Mouse (Mus musculus): ENCODE measurements around the gene Klf9. TPM values are rescaled to one million over a fixed set of nuclear protein-coding genes. Genes with fewer than 3 reads are reported as not detected.

Gene Klf9
- polyA plus RNA-seq, 1 experiment = 9.8 TPM

DNA sequence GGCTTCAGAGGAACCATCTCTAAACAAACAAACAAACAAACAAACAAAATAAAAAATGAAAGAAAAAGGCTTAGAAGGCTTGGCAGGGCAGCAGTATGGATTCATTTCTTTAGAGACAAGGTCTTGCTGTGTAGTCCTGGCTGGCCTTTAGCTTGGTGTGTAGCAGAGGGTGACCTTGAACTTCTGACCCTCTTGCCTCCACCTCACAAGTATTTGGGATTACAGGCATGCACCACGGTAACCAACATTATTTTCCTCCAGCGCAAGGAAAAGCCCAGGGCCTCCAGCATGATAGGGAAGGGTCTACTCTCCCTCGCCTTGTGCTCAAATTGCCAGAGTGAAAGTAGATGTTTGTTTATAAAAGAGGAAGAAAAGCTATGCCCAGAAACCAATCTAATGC, 34.1 kb downstream of the Klf9 start:
- Histone ChIP-seq H3K4me1 (ENCODE audit: control insufficient read depth, insufficient read depth, low read length) (no peaks in the 10 kb centered on the region), H3K4me3 (replicated peaks; ENCODE audit: control insufficient read depth, low read depth, low read length) (no peak overlapping the region), H3K27ac (ENCODE audit: control insufficient read depth, insufficient read depth, low read depth, low read length, poor library complexity) (no peak overlapping the region)
- 84% methylated on average over 3 of the region's 3 CpGs for WGBS
- TF ChIP-seq CTCF (IDR thresholded peaks at IDR 0.05; ENCODE audit: control insufficient read depth, insufficient read depth, low read length) = no peak
- TF ChIP-seq POLR2A (IDR thresholded peaks at IDR 0.05; ENCODE audit: borderline replicate concordance, control insufficient read depth, low read depth, low read length) = no peak

- TF ChIP-seq CTCF (IDR thresholded peaks at IDR 0.05; ENCODE audit: control insufficient read depth, insufficient read depth, low read length) = no peak
- TF ChIP-seq POLR2A (IDR thresholded peaks at IDR 0.05; ENCODE audit: borderline replicate concordance, control insufficient read depth, low read depth, low read length) = no peak
- H3K4me3 ChIP-seq (replicated peaks; ENCODE audit: control insufficient read depth, low read depth, low read length) = no peak overlapping the region
- H3K27ac ChIP-seq (ENCODE audit: control insufficient read depth, insufficient read depth, low read depth, low read length, poor library complexity) = no peak overlapping the region
- no peaks in the 10 kb centered on the region for H3K4me1 ChIP-seq (ENCODE audit: control insufficient read depth, insufficient read depth, low read length)
- 76% methylated on average over 2 of the region's 2 CpGs for WGBS
These were observed 34.5 kb downstream of the Klf9 start for GRCm38 (mm10) chr19:23175511-23175910.

DNA sequence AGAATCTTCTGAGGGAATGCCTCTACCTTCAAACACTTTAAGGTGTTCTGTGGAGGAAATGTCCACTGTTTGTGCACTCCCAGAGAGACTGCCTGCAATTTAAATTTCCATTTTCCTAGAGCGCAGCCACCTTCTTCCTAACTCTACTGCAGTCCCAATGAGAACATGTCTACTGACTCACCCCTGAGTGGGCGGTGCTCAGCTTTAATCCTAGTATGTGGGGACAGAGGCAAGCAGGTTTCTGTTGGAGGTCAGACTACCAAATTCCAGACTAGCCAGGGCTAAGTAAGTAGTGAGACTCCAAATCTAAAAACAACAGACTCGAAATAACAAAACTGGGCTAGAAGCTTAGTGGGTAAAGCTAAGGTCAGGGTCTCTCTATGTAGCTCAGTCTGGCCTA, 37.5 kb downstream of the Klf9 start:
- Histone ChIP-seq H3K27ac (ENCODE audit: control insufficient read depth, insufficient read depth, low read depth, low read length, poor library complexity) (no peak overlapping the region), H3K4me1 (ENCODE audit: control insufficient read depth, insufficient read depth, low read length) (no peaks in the 10 kb centered on the region), H3K4me3 (replicated peaks; ENCODE audit: control insufficient read depth, low read depth, low read length) (no peak overlapping the region)
- TF ChIP-seq CTCF (IDR thresholded peaks at IDR 0.05; ENCODE audit: control insufficient read depth, insufficient read depth, low read length) (no peak), POLR2A (IDR thresholded peaks at IDR 0.05; ENCODE audit: borderline replicate concordance, control insufficient read depth, low read depth, low read length) (no peak)
- 89% methylated on average over 3 of the region's 3 CpGs for WGBS

DNA sequence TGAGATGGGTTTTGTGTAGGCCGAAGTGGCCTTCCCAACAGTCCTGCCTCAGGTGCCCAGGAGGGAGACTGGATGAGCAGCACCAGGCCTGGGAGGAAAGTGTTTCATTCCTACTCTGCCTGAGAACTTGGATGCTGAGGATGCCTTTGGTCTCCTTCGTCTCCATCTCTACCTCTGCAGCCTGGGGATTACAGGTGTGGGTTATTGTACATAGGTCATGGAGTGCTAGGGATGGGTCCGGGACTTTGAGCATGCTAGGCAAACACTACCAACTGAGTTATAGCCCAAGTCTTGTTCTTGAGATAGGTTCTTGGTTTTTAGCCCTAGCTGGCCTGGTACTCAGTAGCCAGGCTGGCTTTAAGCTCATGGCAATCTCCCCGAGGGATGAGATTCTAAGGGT, 42.5 kb downstream of the Klf9 start:
- H3K4me3 ChIP-seq (replicated peaks; ENCODE audit: control insufficient read depth, low read depth, low read length) = no peak overlapping the region
- H3K4me1 ChIP-seq (ENCODE audit: control insufficient read depth, insufficient read depth, low read length) = no peaks in the 10 kb centered on the region
- TF ChIP-seq POLR2A (IDR thresholded peaks at IDR 0.05; ENCODE audit: borderline replicate concordance, control insufficient read depth, low read depth, low read length) (no peak), CTCF (IDR thresholded peaks at IDR 0.05; ENCODE audit: control insufficient read depth, insufficient read depth, low read length) (no peak)
- no peak overlapping the region for H3K27ac ChIP-seq (ENCODE audit: control insufficient read depth, insufficient read depth, low read depth, low read length, poor library complexity)
- WGBS = 90% methylated on average over 4 of the region's 4 CpGs

GRCm38 (mm10) chr19:23184068-23184467, 43.0 kb downstream of the Klf9 start:
- Histone ChIP-seq H3K4me1 (ENCODE audit: control insufficient read depth, insufficient read depth, low read length) (no peaks in the 10 kb centered on the region), H3K27ac (ENCODE audit: control insufficient read depth, insufficient read depth, low read depth, low read length, poor library complexity) (no peak overlapping the region), H3K4me3 (replicated peaks; ENCODE audit: control insufficient read depth, low read depth, low read length) (no peak overlapping the region)
- 85% methylated on average over 4 of the region's 4 CpGs for WGBS
- TF ChIP-seq CTCF (IDR thresholded peaks at IDR 0.05; ENCODE audit: control insufficient read depth, insufficient read depth, low read length) (no peak), POLR2A (IDR thresholded peaks at IDR 0.05; ENCODE audit: borderline replicate concordance, control insufficient read depth, low read depth, low read length) (no peak)

DNA sequence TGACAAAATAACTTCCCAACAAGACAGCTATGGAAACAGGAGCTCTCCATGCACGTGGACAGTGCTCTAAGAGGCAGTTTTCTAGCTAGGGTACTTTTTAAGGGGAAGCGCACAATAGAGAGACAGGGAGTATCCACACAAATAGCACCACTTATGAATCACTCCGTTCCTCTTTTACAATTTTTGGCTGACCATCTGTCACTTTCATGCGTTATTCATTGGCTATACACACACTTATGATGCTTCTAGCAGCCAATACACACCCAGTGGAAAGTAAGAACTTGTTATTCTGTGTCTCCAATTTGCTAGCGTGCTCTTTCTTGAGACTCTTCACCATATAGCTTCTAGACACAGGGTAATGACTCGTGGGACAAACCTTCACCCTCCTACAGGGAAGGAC, 46.7 kb downstream of the Klf9 start:
- TF ChIP-seq CTCF (IDR thresholded peaks at IDR 0.05; ENCODE audit: control insufficient read depth, insufficient read depth, low read length) (no peak), POLR2A (IDR thresholded peaks at IDR 0.05; ENCODE audit: borderline replicate concordance, control insufficient read depth, low read depth, low read length) (no peak)
- H3K4me3 ChIP-seq (replicated peaks; ENCODE audit: control insufficient read depth, low read depth, low read length) = no peak overlapping the region
- 84% methylated on average over 6 of the region's 6 CpGs for WGBS
- no peak overlapping the region for H3K27ac ChIP-seq (ENCODE audit: control insufficient read depth, insufficient read depth, low read depth, low read length, poor library complexity)
- H3K4me1 ChIP-seq (ENCODE audit: control insufficient read depth, insufficient read depth, low read length) = no peaks in the 10 kb centered on the region

- 79% methylated on average over 7 of the region's 7 CpGs for WGBS
- Histone ChIP-seq H3K4me3 (replicated peaks; ENCODE audit: control insufficient read depth, low read depth, low read length) (no peak overlapping the region), H3K4me1 (ENCODE audit: control insufficient read depth, insufficient read depth, low read length) (no peaks in the 10 kb centered on the region), H3K27ac (ENCODE audit: control insufficient read depth, insufficient read depth, low read depth, low read length, poor library complexity) (no peak overlapping the region)
- no peak for TF ChIP-seq POLR2A (IDR thresholded peaks at IDR 0.05; ENCODE audit: borderline replicate concordance, control insufficient read depth, low read depth, low read length)
- no peak for TF ChIP-seq CTCF (IDR thresholded peaks at IDR 0.05; ENCODE audit: control insufficient read depth, insufficient read depth, low read length)
These were observed 48.0 kb downstream of the Klf9 start for GRCm38 (mm10) chr19:23188986-23189385.

DNA sequence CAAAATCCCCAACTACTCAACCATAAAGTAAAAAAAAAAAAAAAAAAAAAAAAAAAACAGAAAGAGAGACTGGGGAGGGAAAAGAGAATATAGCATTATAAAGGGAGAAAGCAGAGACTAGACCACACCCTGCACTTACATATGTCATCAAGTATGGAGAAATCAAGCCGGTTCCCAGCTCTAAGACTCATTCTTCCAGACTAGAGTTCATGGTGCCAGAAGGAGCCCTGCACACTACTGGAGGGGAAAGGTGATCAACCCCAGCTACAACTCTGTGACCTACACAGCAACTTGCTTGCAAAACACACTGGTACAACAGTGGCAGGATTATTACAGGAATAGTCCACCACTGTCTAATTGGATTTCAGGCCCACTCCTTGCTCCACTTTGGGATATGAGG, 48.7 kb downstream of the Klf9 start:
- no peak overlapping the region for H3K27ac ChIP-seq (ENCODE audit: control insufficient read depth, insufficient read depth, low read depth, low read length, poor library complexity)
- WGBS = 78% methylated on average over 1 of the region's 1 CpGs

GRCm38 (mm10) chr19:23191486-23191885, 50.5 kb downstream of the Klf9 start:
- TF ChIP-seq CTCF (IDR thresholded peaks at IDR 0.05; ENCODE audit: control insufficient read depth, insufficient read depth, low read length) (no peak), POLR2A (IDR thresholded peaks at IDR 0.05; ENCODE audit: borderline replicate concordance, control insufficient read depth, low read depth, low read length) (no peak)
- Histone ChIP-seq H3K4me3 (replicated peaks; ENCODE audit: control insufficient read depth, low read depth, low read length) (no peak overlapping the region), H3K27ac (ENCODE audit: control insufficient read depth, insufficient read depth, low read depth, low read length, poor library complexity) (no peak overlapping the region), H3K4me1 (ENCODE audit: control insufficient read depth, insufficient read depth, low read length) (no peaks in the 10 kb centered on the region)
- 90% methylated on average over 6 of the region's 6 CpGs for WGBS

More for the DNA sequence above, 48.7 kb downstream of the Klf9 start:
- TF ChIP-seq POLR2A (IDR thresholded peaks at IDR 0.05; ENCODE audit: borderline replicate concordance, control insufficient read depth, low read depth, low read length) = no peak
- no peak for TF ChIP-seq CTCF (IDR thresholded peaks at IDR 0.05; ENCODE audit: control insufficient read depth, insufficient read depth, low read length)
- H3K4me1 ChIP-seq (ENCODE audit: control insufficient read depth, insufficient read depth, low read length) = no peaks in the 10 kb centered on the region
- no peak overlapping the region for H3K4me3 ChIP-seq (replicated peaks; ENCODE audit: control insufficient read depth, low read depth, low read length)

Measured in bone marrow, adult 2 months (tissue).